Mouse (Mus musculus) spleen, postnatal 36 days (tissue): Measurements from ENCODE around the gene Map4k3.

ENCODE experiments used
- DNase-seq, 2 experiments: peaks; one replicate each; pipeline ENCODE4 v3.0.0; 2022; ENCODE audit warnings: low spot score in 2 of 2, mixed read lengths in 1 of 2

The Map4k3 gene

GRCm38 (mm10) chr17:80729825-80730224 lies 1.5 kb upstream of the Map4k3 start:
- DNase-seq: no peak

- no peak for DNase-seq
Observed at GRCm38 (mm10) chr17:80729080-80729749, 930 bp upstream of the Map4k3 start.

DNA sequence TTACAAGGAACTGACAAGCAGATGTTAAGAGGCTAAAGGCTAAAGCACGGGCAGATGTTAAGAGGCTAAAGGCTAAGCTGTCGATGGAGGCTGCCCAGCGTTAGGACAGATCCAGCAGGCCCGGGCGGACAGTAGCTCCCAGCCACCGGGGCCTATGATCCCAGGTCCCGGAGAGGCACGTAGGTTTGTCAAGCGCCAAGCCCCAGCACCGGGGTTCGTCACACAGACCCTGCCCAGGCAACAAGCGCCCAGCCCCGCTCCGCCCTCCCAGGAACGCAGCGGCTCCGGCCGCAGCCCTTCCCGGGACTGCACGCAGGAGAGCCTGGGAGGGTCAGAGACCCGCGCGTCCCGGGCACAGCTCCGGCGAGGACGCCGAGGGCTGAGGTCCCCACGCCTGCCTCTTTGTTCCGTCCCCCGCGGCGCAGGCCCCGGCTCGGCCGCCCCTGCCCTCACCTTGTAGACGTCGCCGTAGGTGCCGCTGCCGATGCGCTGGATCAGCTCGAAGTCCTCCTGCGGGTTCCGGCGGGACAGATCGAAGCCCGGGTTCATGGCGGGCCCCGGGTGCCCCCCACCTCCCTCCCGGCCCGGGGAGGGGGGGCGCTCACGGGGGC lies 839 bp downstream of the Map4k3 start:
- DNase-seq: peak; percentile 14 to 15

- no peak for DNase-seq
Observed at GRCm38 (mm10) chr17:80726821-80727220, 1.5 kb downstream of the Map4k3 start.

- DNase-seq: no peak
Observed at GRCm38 (mm10) chr17:80723092-80723491, 5.2 kb downstream of the Map4k3 start.

DNA sequence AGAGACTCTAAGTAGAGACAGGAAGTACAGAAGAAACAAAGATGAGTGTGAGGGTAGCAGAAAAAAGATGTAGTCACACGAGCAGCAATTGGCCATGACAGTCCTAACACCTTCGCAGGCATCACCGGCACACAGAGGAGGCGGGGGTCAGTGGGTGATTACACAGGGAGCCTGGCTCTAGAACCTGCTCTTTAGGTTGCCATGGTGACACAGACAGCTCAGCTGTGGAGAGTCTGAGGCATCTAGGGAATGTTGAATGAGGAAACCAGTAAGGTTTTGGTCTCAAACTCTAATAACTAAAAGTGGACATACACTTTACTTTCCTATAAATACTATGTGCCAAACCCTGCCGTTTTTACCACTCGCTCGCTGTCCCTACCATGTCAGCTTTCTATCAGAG lies 6.6 kb downstream of the Map4k3 start:
- DNase-seq: no peak

DNA sequence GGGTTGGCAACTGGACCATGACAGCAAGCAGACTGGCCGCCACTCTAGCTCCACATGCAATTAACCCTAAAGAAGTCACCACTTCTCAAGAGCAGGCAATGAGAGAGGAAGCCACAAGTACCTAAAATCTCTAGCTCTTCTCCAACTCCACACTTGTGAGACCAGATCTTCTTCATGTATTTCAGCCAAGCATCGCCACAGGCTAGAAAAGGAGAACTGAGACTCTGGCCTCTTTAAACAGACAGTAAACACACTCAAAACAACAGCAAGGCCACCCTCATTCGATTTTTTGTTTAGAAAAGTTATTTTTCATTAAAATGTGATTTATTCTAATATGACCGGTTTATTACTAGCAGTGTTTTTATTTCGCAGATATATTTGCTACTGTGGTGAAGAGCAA lies 9.0 kb downstream of the Map4k3 start:
- peak in 1 of 2 experiments; percentile 11 for DNase-seq

- no peak for DNase-seq
Observed at GRCm38 (mm10) chr17:80718243-80718642, 10.0 kb downstream of the Map4k3 start.

- DNase-seq: no peak
Observed at GRCm38 (mm10) chr17:80713588-80713987, 14.7 kb downstream of the Map4k3 start.

- DNase-seq: no peak
Observed at GRCm38 (mm10) chr17:80709921-80710838, 18.1 kb downstream of the Map4k3 start.

DNA sequence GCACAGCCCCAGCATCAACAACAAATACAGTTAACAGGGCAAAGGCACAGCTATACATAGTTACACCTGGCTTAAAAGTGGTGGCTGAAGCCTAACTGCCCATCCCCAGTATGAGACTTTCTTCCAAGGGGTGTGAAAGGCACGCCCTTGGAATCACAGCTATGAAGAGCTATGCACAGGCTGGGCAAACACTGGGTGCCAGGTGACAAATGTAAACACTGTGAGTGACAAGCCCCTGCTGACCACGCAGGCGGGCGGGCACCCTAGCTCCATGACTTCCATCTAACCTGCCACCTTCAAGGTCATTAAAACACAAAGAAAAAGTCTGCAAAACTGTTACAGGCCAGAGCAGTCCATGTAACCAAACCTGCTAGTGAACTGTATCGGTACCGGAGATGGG lies 19.5 kb downstream of the Map4k3 start:
- no peak for DNase-seq

DNA sequence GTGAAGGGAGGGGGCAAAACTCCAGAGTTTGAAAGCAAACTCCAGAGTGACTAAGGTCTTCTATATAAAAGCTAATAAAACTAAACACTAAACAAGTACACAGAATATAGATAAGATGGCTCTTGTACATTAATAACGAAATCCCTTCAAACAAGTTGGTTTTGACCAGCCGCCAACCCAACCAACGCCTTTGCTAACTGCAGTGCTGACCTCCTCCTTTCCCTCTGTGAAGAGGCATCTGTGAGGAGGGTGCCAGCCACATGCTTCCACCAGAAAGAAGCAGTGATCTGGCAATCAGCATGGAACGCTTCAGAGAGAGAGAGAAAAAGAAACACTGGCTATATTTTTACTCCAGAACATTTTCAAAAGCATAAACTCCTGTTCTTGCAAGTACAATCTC lies 21.1 kb downstream of the Map4k3 start:
- DNase-seq: no peak

- DNase-seq: no peak
Observed at GRCm38 (mm10) chr17:80706608-80707007, 21.7 kb downstream of the Map4k3 start.

DNA sequence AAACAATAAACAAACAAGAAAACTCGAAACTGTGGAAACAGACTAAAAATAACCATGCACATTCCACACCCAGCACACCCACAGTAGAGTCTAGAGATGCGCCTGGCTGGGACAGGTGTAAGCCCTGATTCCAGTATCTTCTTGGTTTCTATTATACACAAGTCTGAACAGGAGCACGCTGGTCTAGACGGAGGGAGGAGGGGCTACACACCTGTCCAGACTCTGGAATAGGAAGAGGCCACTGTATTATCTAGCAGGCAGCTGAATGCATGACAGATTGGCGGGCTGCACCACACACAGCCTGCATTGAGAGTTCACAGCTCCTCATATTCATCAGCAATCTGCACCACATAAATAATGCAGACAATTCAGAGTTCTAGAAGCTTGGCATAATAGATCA lies 26.6 kb downstream of the Map4k3 start:
- no peak for DNase-seq

DNA sequence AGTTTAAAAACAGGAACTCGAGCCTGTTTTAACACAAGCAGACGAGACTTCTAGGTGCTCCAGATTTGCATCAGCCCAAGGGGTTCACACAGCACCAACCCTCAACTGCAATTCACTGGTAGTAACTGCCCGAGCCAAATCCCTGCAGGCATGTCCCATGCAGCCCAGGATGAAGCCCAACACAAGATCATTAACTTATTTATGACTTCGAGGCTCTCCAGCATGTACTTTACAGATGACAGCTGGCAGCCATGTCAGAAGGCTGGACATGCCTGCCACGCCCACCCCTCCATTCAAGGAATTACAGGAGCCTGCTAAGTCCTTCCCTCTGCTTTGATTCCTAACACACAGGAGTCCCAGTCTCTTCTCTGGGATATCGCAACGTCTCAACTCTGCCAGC lies 29.4 kb downstream of the Map4k3 start:
- no peak for DNase-seq

DNA sequence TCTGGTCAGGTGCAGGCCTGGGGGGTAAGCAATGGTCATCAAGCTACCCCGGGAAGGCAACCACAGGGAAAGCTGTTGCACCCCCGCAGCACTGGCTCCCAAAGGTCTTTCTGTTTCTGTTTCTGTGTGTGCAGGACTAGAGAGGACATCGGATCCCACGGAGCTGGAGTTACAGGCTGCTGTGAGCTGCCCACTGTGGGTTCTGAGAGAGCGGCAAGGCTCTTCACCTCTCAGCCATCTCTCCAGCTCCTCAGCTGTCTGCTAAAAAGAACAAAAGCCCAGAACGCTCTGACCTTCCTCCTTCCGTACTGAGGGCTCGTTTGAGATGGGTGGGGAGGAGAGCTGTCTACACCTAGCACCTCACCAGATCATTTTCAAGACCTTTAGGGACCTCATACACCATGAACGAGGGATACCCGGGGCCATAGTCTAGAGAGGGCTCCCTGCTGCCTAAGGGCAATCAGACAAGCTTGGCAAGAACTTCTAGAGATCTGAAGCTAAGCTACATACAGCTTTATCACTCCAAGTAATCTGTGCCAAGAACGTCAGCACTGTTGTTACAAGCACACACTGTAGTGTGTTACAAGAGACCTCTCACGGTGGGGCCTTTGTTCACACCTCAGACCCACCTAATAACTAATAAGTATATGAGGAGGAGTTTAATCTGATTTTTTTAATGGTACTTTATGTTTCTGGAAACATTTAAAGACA lies 29.9 kb downstream of the Map4k3 start:
- DNase-seq: no peak

DNA sequence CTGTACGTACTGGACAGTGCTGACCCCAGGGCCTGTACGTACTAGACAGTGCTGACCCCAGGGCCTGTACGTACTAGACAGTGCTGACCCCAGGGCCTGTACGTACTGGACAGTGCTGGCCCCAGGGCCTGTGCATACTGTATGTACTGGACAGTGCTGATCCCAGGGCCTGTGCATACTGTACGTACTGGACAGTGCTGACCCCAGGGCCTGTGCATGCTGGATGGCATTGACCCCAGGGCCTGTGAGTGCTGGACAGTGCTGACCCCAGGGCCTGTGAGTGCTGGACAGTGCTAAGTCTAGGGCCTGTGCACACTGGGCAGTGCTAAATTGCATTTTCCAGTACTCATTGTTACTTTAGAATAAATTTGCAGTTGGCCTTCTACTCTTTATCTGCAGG lies 31.3 kb downstream of the Map4k3 start:
- no peak for DNase-seq

DNA sequence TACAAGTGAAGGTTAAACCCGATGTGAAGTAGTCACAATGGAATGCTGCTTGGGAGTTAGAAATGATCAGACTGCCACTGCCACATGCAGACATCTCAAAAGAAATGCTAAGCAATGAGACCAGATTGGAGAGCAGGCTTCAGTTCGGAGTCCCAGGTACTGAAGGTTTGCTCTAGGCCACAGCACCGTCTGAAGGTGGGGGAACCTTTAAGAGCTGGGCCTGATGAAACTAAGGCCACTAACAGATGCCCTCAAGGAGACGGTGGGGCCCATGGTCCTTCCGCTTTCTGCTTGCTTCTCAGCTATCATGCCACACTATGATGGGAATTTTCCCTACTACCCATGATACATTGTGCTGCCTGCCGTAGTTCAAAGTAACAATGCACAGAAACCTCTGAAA lies 32.1 kb downstream of the Map4k3 start:
- no peak for DNase-seq

DNA sequence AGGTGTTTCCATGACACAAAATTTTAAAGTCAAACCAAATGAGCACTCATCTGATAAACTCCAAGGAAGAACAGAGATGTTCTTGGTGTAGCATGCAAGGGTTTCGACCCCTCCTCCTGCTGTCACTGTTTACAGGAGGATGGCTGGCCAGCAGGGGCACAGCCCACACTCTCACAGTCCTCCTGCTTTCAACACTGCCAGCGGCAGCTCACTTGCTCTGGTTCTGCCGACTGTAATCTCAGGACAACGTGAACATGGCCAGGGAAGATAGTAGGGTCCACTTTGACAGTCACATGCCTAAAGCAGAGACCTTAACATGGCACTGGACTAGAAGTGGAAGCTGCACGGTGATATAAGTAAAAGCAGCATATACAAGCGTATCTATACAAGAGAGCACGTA lies 34.6 kb downstream of the Map4k3 start:
- DNase-seq: no peak

GRCm38 (mm10) chr17:80692183-80692582 lies 36.1 kb downstream of the Map4k3 start:
- no peak for DNase-seq

DNA sequence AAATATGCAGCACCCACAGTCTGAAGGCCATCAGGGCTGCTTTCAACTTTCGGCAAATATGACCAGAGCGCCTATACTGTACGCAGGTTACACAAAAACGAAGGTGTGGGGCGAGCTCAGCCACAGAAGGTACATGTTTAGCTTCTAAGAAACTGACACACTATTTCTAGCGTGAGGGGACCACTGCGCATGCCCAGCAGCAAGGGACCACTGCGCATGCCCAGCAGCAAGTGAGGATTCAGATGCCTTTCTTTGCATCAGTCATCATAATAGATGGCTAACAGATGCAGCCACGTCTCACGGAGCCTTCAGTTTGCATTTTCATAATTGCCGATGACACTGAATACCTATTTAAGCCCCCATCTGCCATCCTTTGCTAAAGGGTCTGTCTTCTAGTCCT lies 39.6 kb downstream of the Map4k3 start:
- DNase-seq: no peak

DNA sequence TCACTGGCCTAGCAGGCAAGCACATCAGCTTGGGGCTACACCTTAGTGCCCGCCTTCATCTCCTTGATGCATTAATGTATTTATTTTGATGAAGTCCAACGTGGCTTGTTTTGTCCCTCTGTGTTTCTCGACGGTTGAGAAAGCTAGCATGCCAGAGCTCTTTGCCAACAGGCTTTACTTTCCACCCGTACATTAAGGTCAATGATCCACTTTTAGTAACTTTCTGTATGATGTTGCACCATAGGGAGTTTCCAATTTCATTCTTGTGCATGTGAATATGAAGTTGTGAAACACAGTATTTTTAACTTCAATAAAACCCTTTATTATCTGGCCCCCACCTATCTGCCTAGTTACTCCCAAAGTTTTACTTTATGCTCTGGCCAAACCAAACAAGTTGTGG lies 42.2 kb downstream of the Map4k3 start:
- no peak for DNase-seq
